Mouse (Mus musculus) fibroblast of lung, adult 2 months (primary cell): ENCODE data around the gene Aldh3b3.

Experiments
- DNase-seq: peaks from one replicate; pipeline ENCODE4 v3.0.0-alpha.2; 2011; ENCODE audit warnings: low read depth

The Aldh3b3 gene

DNA sequence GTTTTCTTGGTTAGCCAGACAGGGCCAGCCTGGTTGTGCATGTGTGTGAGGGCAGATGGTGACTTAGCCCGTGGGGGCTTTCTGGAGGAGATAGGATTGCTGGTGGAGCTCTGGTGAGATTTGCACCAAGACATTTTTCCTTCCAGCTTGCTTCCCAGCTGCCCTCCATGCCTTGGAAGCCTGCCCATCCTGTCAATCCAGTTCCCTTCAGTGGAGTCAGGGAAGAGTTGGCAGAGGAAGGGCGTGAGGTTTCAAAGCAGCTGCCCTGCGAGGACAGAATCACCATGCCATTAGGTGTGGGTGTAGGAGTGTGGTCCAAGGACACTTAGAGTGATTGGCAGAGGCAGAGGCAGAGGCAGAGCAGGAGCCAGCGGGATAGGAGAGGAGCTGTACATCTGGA is at the start of gene Aldh3b3:
Aldh3b3 (plus strand) TSS at position 176 of the 400 bp plus-strand sequence.
- no peak for DNase-seq

DNA sequence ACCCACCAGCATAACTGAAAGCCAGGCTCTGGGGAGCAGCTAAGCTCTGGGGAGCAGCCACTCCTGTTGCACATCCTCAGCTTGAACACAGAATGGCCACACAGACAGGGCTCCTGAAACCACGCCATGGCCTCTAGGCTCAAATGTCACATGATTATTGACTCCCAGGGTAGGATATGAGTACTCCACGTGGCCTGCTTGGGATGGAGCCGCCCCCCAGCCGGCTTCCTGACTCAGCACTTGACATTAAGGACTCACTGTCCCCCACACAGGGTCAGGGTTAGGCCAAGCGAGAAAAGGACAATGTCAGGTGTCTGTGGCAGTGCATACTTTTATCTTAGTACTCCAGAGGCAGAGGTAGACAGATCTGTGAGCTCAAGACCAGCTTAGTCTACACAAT is 48.2 kb upstream of the Aldh3b3 start:
- no peak for DNase-seq

DNA sequence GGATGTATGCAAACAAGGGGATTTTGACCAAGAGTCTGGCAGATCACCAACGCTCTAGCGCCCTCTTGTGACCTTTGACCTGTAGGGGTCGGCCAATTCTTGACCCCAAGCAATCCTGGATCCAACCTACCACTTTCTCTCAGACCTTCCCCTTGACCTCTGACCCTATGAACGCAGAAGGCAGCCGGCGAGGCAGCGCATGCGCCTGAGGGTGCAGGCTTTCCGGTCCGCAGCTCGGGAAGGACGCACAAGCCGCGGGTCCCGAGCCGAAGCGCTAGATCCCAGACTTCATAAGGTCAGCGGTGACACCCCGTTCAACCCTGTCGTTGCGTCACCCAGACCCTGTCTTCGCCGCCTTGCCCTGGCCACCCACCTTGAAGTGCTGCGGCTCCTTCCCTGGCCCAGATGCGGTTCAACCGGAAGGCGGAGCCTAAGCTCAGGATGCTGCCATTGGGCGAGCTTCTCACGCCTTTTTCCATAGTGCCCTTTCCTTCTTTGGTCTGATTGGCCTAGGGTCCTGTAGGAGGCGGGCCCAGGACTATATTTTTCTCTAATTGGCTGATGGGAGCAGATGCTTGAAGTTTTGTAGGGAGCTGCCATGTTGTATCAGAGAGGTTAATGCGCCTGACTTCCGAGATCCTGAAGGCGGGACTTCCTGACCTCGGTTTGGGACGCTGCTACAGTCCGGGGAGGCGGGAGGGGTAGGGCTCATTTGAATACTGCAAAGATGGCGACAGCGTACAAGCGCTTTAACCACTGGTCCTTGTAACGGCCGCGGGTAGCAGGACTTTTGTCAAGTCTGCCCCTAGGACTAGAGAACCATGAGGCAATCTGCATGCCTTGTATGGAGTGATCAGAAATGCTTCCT is 45.9 kb upstream of the Aldh3b3 start, which contains the start of gene Ndufs8:
Ndufs8 (minus strand) TSS at position 438 of the 868 bp plus-strand sequence.
- DNase-seq = peak; percentile 97

DNA sequence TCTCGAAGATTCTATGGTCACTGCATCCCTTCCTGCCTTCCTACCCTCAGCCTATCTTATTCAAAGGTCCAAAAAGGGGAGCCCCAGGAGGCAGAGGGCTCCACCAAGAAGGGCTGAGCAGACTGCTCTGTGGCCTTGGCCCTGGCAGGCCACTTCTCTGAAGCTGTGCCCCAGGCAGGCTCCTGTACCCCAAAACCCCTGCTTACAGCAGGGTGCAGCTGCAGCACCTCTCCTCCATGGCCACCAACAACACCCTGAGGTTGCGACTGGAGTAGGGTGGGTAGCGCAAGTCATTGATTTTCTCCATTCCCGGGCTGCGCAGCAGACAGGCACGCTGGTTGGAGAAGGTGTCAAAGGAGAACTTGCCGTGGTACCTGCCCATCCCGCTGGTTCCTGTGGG is 44.8 kb upstream of the Aldh3b3 start:
- DNase-seq = no peak

DNA sequence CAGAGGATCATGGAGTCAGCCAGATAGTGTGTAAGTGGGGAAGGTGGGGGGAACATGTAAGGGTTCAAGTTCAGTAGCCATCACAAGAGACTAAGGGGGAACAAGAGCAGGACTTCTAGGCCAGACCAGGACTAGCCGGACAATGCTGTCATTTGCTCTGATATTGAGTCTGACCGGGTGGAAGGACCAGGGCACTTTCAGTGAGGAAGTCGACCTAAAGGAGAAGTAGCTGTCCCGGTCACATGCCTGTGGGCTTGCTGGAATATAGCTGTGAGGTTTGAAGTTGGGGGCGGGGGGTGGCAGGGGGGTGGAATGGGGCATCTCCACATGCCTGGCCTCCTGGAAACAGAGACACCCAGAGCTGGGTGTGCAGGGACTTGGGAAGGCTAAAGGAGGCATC is 43.9 kb upstream of the Aldh3b3 start:
- DNase-seq = no peak

DNA sequence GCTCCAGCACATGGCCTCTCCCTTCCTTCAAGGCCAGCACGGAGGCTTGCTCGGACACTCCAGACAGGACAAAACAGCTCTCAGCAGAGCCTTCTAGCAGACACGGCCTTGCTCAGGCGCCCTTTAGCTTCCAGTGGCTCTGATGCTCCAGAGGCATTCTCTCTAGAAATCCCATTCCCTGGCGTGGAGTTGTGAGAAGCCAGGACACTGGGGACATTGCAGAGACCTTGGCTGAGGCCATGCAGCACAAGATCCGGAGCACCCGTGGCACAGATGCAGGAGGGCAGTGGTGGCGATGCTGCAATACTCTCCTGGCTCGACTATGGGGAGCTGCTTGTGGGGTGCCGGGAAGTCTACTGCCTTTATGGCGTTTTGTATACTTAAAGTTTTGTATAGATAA is 41.7 kb upstream of the Aldh3b3 start:
- no peak for DNase-seq

DNA sequence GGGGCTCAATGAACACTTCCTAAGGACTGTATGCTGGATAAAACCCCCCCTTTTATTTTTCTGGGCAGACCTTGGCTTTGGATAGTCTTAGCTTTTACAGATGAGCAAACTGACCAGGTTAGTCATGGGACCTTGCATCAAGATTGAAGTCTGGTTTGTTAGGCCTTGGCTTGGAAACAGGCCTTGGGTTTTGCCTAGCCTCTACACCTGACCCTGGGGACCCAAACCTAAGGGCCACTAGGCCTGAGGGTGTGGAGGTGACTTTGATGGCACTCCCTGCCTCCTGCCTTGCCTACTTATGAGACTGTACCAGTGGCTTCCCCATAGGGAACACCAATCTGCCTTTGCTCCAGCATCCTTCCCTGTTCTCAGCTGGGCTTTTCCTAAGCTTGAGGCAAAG is 38.5 kb upstream of the Aldh3b3 start:
- no peak for DNase-seq

DNA sequence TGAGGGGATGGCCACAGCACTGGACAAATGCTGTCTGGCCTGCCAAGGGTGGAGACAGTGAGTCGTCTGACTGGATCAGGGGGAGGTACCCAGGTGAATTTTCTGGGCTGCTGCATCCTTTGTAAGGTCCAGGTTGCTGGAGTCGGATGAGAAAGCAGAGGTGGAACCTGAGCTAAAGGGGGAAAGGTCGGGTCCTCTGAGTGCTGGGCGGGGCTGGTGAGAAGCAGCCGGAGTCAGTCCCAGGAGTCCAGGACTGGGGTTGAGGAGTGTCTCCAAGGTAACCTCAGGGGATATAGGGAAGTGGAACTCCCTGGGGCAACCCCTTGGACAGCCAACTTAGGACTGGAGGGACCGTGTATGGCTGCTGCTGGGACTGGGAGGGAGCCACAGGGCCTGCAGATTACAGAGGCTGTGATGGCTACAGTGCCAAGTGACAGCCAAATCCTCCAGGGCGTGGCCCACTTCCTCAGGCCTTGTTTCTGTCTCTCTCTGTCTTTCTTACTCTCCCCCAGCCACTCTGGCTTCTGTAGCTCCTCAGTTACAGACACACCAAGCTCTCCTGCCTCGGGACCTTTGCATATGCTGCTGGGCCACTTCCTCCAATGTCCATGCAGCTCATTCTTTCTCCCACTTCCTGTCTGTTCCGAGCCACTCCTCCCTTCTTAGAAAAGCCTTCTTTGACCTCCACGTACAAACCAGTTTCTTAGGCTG is 35.6 kb upstream of the Aldh3b3 start:
- no peak for DNase-seq

DNA sequence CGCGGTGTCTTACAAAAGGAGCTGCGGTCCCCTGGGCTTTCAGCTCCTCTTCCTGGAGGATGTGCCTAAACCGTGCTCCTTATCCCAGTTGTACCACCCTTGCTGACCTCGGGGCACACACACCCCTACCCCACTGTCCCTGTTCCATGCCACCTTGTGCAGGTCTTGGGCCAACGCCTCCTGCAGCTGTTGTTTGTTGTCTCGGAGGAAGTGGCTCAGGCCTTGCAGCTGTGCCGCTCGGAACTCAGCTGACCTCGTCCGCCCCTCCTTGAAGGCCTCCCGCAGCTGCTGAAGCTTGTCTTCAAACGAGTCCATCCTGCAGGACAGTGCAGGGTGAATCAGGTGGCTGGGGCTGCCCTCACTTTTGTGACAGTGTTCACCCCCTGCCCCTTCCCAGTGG is 34.9 kb upstream of the Aldh3b3 start:
- no peak for DNase-seq

DNA sequence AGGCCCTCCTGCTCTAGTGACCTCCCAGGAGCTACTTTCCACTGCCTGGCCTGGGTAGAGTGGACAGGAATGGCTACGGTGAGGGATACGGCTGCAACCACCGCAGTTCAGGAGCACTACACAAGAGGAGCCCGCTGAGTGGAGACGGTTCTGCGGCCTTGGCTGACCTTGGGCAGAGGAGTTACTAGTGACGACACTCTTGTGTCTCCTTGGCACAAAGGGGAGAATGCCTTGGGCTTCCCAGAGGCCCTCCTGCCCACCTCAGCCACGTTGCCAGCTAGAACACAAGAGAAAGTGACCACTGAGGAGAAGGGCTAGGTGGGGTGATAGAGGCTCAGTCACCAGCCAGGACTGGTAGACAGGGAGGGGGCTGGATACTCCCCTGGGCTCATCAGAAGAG is 34.3 kb upstream of the Aldh3b3 start:
- no peak for DNase-seq

DNA sequence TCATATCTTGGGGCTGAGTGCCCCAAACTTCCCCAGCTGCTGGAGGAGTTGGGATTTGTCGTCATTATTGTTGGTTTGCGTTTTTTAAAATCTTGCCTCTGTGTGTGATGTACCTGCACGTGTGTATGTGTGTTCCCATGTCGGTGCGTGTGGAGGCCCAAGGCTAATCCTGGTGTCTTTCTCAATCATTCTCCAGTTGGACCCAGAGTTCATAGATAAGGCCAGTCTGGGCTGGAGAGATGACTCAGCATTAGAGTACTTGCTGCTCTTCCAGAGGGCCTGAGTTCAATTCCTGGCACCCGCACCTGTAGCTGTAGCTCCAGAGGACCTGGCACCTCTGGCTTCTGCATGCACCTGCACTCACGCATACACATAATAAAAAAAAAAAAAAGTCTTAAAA is 33.6 kb upstream of the Aldh3b3 start:
- DNase-seq = no peak

DNA sequence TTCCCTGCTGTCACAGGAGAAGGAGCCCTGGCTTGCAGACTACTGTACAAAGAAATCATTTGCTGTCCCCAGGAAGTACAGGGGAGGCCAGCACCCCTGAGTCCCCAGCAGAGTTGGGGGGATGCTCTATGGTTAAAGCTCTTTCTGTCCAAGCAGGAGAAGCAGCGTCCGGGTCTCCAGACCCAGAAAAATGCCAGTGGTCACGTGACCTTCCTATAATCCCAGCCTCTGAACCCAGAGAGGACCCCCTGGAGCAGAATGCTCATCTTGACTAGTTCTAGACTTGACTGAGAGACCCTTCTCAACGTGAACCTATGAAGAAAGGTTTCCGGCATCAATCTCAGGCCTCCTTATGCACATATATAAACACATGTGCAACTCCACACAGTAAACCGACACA is 32.6 kb upstream of the Aldh3b3 start:
- no peak for DNase-seq

DNA sequence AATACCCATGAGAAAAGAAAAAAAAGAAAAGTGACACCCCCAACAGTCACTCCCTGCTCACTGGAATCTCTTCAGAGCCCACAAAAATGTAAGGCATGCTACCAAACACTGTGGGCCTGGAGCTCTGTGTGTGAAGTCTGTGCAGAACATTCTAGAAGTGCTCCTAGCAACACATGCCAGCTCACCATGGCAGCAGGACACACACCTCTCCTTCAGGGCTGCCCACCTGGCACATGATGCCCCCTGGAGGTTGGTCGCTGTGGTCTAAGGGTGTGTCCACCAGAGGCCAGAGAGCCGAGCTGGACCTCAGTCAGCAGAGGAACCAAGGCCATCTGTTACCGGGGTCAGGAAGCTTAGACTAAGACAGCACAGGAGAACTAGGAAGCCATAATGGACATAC is 32.2 kb upstream of the Aldh3b3 start:
- peak; percentile 45 for DNase-seq

DNA sequence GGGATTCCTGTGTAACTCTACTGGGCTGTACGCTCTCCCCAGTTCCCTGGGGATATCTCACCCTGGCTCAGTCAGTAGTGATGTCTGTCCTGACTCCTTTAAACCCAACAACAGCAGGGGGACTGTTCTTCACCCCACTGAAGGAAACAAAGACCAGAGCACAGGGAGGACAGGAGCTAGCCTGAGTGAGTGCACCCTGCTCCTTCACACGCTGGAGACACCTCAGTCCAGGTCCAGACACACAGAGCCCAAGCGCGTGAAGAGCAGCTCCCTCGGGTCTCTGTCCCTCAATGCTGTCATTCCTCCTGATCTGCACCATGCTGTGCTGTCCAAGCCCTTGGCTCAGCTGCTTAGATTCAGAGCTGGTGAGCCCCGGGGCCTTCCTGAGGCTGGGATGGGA is 31.8 kb upstream of the Aldh3b3 start:
- no peak for DNase-seq

DNA sequence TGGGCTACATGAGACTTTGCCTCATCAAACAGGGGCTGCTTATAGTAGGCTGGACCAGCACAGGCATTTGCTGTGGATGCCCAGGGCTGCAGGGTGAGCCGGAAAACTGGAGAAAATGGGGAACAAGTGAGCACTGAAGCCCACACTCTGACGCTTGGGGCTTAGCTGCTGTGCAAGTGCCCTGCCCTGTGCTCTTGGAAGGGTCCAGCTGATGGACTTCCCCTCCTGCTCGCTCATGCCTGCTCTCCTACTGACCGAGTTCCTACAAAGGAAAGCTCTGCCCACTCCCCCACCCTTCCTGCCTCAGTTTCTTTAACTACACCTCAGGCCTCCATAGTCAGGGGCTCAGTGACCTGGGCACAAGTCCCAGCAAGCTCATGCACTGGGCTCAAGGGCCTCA is 30.5 kb upstream of the Aldh3b3 start:
- no peak for DNase-seq

DNA sequence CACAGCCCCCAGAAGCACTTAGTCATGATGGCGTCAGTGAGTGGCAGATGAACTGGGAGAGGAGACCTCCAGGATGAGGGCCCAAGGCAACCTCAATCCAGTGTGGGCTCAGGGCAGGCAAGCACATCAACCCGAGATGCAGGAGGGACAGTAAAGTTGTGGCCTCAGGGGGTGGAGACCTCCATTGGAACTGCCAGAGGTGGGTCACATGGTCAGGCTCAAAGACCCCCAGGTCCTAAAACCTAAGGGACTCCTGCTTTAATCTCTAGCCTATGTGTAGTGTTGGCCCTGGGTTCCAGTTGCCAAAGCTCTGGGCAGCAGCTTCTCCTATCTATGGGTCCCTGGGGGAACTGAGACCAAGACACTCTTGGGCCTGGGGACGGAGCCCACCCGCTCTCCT is 29.7 kb upstream of the Aldh3b3 start:
- DNase-seq = no peak

DNA sequence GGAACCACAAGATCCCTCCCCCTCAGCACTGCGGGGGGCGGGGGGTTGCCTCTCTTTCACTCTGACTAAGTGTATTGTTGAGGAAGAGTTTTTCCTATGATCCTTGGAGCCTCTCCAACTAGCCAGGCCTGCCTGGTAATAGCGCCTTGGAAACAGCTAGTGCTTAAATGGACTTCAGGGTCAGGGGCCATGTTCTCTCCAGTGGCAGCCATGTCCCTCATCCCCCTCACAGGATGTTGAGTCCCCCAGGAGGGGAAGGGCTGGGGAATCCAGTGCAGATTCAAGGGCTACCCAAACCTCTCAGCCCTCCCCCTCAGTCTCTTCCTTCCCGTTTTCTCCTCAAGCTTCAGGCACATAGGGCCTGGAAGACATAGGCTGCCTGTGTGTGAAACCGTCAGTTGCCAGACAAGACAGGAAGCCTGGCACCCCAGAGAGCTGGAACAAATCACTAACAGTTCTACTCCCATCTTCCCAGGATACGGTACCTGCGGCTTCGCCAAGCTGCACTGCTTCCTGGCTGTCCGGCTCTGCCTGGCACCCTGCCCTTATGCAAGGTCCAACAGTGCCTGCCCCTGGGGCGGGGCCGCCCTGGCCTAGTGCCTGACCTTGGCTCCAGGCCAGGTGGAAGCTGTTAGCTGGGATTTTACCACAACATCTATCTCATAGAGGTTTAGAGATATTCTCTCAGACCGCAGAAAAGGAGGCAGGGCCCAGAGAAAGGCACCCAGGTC is 29.1 kb upstream of the Aldh3b3 start, which contains the start of gene Aldh3b1:
Aldh3b1 (minus strand) TSS at position 598 of the 731 bp plus-strand sequence.
- peak; percentile 83 for DNase-seq

DNA sequence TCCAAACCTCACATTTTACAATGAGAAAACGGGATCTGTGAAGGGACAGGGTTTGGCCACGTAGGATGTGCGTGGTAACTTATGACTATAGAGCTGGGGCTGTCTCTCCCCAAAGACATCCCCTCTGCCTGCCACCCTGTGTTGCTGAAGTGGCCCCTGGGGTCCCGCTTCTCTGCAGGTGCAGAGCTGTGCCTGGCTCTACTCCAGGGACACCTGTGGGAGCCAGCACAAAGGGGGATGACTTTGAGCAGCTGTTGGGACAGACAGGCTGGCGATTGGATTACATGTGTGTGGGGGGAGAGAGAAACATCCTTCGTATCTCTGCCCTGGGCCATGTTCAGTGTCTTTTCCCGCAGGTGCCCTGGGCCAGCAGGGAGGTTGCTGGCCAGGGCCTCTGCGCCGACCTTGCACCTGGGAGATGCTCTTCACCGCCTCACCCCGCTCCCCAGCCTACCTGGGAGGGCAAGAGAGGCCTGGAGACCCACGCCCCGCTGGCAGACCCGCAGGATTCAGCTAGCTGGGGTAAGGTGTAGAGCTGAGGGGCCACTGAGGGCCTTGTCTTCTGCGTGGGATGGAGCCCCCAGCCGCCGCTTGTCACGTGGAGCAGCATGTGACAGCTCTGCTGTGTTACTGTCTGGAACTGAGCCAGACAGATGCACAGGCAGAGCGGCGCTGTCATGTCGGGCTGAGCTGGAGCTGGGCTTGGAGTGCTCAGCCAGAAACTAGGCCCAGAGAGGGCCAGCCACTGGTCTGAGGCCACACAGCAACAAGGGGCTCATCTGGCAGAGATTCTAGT is 28.0 kb upstream of the Aldh3b3 start:
- no peak for DNase-seq

DNA sequence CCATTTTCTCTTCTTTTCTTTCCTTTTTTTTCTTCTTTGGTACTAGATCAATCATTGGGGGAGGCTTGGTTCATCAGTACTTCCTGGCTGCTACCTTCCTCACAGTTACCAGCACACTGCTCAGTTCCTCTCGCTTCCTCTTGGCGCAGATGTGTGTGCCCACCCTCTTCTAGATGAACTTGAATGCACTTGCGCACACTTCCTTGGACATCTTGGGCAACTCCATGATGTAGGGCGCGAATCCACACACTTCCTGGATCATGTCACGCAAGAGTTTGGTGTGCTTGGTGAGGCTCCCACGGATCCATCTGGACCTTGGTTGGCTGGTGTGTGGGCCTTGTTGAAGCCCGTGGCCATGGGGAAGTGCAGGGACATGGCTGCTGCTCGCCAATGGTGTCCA is 26.7 kb upstream of the Aldh3b3 start:
- no peak for DNase-seq

DNA sequence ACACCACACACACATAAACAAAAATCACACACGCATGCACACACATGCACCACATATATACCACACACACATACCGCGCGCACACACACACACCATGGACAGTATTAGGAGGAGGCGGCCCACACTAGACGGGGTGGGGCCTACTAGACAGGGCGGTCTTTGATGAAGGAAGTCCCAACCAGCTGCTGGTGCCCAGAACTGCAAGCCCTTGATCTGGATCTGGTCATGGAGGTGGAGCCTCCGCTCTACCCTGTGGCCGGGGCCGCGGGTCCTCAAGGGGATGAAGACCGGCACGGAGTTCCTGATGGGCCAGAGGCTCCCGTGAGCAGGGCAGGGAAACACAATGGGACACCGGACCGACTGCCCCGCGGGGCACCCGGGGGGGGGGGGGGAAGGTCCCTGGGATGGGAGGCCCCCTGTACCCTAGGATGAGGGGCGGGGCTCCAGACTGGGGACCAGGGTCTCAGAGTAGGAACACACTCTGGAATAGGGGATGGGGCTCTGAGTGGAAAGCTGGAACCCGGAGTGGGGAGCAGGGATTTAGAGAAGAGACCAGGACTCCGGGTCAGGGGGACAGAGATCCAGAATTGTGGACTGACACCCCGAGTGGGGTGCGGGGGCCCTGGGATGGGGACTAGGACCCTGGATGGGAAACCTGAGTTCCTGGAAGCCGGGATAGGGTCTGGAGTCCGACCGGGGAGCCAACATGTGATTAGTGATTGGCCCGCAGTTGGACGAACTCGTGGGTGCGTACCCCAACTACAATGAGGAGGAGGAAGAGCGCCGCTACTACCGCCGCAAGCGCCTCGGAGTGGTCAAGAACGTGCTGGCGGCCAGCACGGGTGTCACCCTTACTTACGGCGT is 23.2 kb upstream of the Aldh3b3 start, which contains the start of gene Unc93b1:
Unc93b1 (plus strand) TSS at position 155 of the 864 bp plus-strand sequence.
- DNase-seq = peak; percentile 34
